In the genomic region with DNA sequence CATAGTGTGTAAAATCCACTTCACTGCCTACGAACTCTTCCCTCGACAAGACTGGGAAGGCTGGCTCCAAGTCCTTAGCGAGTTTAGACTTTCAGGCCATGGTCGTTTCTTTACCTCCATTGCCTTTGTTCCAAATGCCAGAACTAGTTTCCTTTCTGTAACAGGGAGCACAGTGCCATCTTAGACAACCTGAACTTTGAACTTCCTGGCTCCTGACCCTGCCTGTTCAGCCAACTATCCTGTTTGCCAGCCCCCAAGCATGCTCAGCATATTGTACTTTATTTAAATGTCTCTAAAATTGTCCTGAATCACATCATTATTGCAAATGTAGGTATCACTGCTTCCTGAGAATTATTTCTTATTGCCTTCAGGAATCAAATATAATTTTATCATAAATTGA, we compare ENCODE assay signal across 17 mouse cellular contexts. TPM values are rescaled to one million over a fixed set of nuclear protein-coding genes. Genes with fewer than 3 reads are reported as not detected.
"Had no signal": no experiment of that assay in that cellular context is flagged by ENCODE, and none has a peak within 500 bp of the region (broad histone marks: within the 10 kb centered on the region; RNA-seq: fewer than 3 reads in every experiment).

No protein-coding gene starts in this region.

- ATAC-seq: inflammation-experienced regulatory T-cells, adult 6 months; intestine, postnatal 0 days; lung, postnatal 0 days had no signal

- H3K27me3 ChIP-seq: limb, embryonic 12.5 days; liver, embryonic 15.5 days; neural tube, embryonic 15.5 days had no signal

- H3K4me3 ChIP-seq: layer of hippocampus, adult 2 months; limb, embryonic 12.5 days; liver, embryonic 15.5 days; midbrain, embryonic 10.5 days; myocyte; neural tube, embryonic 15.5 days had no signal

- H3K9ac ChIP-seq: limb, embryonic 12.5 days; liver, embryonic 15.5 days; neural tube, embryonic 15.5 days had no signal

- DNase-seq: liver; lung, adult 2 months; lung, postnatal 4 days; midbrain, embryonic 14.5 days; right cerebral cortex, adult 18-20 months; right cerebral cortex, postnatal 25 days; thymus, adult 18-20 months; thymus, postnatal 14 days had no signal

- H3K4me2 ChIP-seq: limb, embryonic 12.5 days; liver, embryonic 15.5 days; neural tube, embryonic 15.5 days had no signal

- H3K27ac ChIP-seq: layer of hippocampus, adult 2 months; limb, embryonic 12.5 days; liver, embryonic 15.5 days; midbrain, embryonic 10.5 days; neural tube, embryonic 15.5 days had no signal

- H3K9me3 ChIP-seq: liver, embryonic 15.5 days; midbrain, embryonic 10.5 days; neural tube, embryonic 15.5 days had no signal

- H3K36me3 ChIP-seq: limb, embryonic 12.5 days; liver, embryonic 15.5 days; midbrain, embryonic 10.5 days; neural tube, embryonic 15.5 days had no signal

- H3K4me1 ChIP-seq: limb, embryonic 12.5 days; liver, embryonic 15.5 days; neural tube, embryonic 15.5 days had no signal

RNA-seq across cellular contexts. Expression of a gene that starts 32.0 kb away (rescaled TPM):
- polyA plus RNA-seq: myocyte had no signal
